In genomic region chr9:107624951-107625350, GRCm38 (mm10) we compare ENCODE assay signal across 8 mouse cellular contexts. TPM values are rescaled to one million over a fixed set of nuclear protein-coding genes. Genes with fewer than 3 reads are reported as not detected.
DNase-seq lines count a peak whose midpoint lies in the region; ATAC-seq and TF ChIP-seq lines count a peak whose summit lies in the region.

No protein-coding gene starts in this region.

- DNase-seq in forebrain, embryonic 11.5 days (ENCODE audit: low spot score), result no peak
- no peak for DNase-seq in neural tube, embryonic 10.5 days (ENCODE audit: extremely low spot score, low spot score)
- no peak for DNase-seq in liver, embryonic 11.5 days (ENCODE audit: low spot score)
- no peak for DNase-seq in stomach, postnatal 0 days (ENCODE audit: low spot score)
- DNase-seq in right cerebral cortex, adult 18-20 months, result no peak
- DNase-seq in layer of hippocampus, postnatal 10 days (ENCODE audit: low spot score in 2 of 2), result no peak

- peak overlapping the region; percentile 43; the same call in 1 of the 2 replicates for H3K9ac ChIP-seq in forebrain, embryonic 12.5 days
- H3K9ac ChIP-seq in forebrain, embryonic 11.5 days (ENCODE audit: low read length), result no peak overlapping the region; the same call in 1 of the 2 replicates
- peak overlapping the region; percentile 29; the same call in 1 of the 2 replicates for H3K9ac ChIP-seq in neural tube, embryonic 12.5 days
- peak overlapping the region; percentile 32; the same call in 1 of the 2 replicates for H3K9ac ChIP-seq in liver, embryonic 11.5 days (ENCODE audit: low read depth, low read length)
- H3K9ac ChIP-seq in stomach, postnatal 0 days (ENCODE audit: low read length), result 0 out of 2 replicates have a peak overlapping the region, but pooled peaks have one; percentile 27

- peaks cover 55% of the 10 kb centered on the region for H3K36me3 ChIP-seq in forebrain, embryonic 12.5 days (replicated peaks)
- peaks cover 2% of the 10 kb centered on the region; the same call in 1 of the 2 replicates for H3K36me3 ChIP-seq in forebrain, embryonic 11.5 days (ENCODE audit: control insufficient read depth, insufficient read depth, low read length)
- peaks cover 41% of the 10 kb centered on the region for H3K36me3 ChIP-seq in neural tube, embryonic 12.5 days
- peaks cover 9% of the 10 kb centered on the region; the same call in 1 of the 2 replicates for H3K36me3 ChIP-seq in liver, embryonic 11.5 days (ENCODE audit: control insufficient read depth, insufficient read depth, low read length)
- peaks cover 6% of the 10 kb centered on the region; the same call in 1 of the 2 replicates for H3K36me3 ChIP-seq in stomach, postnatal 0 days (ENCODE audit: control insufficient read depth, insufficient read depth, low read length)

- TF ChIP-seq CTCF in stomach, postnatal 0 days (IDR thresholded peaks at IDR 0.05; ENCODE audit: low read depth), result no peak

- 72% methylated on average over 3 of the region's 3 CpGs for WGBS in forebrain, embryonic 12.5 days
- WGBS in forebrain, embryonic 11.5 days, result 86% methylated on average over 3 of the region's 3 CpGs
- 77% methylated on average over 3 of the region's 3 CpGs for WGBS in neural tube, embryonic 12.5 days
- 77% methylated on average over 3 of the region's 3 CpGs for WGBS in liver, embryonic 11.5 days
- 88% methylated on average over 3 of the region's 3 CpGs for WGBS in stomach, postnatal 0 days

- ATAC-seq in forebrain, embryonic 12.5 days (ENCODE audit: low FRiP score), result no peak
- ATAC-seq in forebrain, embryonic 11.5 days (replicated peaks; ENCODE audit: low FRiP score), result no peak
- ATAC-seq in neural tube, embryonic 12.5 days (ENCODE audit: low FRiP score, low read depth), result no peak
- ATAC-seq in liver, embryonic 11.5 days (replicated peaks; ENCODE audit: low FRiP score), result no peak
- ATAC-seq in stomach, postnatal 0 days (ENCODE audit: low FRiP score, low TSS enrichment), result no peak

- TF ChIP-seq EP300 in stomach, postnatal 0 days (optimal IDR thresholded peaks at IDR 0.05), result no peak

- peak overlapping the region; percentile 68 for H3K27ac ChIP-seq in forebrain, embryonic 12.5 days
- no peak overlapping the region for H3K27ac ChIP-seq in forebrain, embryonic 11.5 days (ENCODE audit: low read depth, low read length)
- no peak overlapping the region for H3K27ac ChIP-seq in neural tube, embryonic 12.5 days
- peak overlapping the region; percentile 19; the same call in 1 of the 2 replicates for H3K27ac ChIP-seq in liver, embryonic 11.5 days (ENCODE audit: low read depth, low read length)
- H3K27ac ChIP-seq in stomach, postnatal 0 days (replicated peaks), result peak overlapping the region; percentile 73

- no peaks in the 10 kb centered on the region for H3K27me3 ChIP-seq in forebrain, embryonic 12.5 days
- no peaks in the 10 kb centered on the region for H3K27me3 ChIP-seq in forebrain, embryonic 11.5 days (ENCODE audit: control insufficient read depth, insufficient read depth, low read length)
- H3K27me3 ChIP-seq in neural tube, embryonic 12.5 days (replicated peaks), result no peaks in the 10 kb centered on the region
- H3K27me3 ChIP-seq in liver, embryonic 11.5 days (replicated peaks; ENCODE audit: control insufficient read depth, insufficient read depth, low read length), result no peaks in the 10 kb centered on the region
- no peaks in the 10 kb centered on the region for H3K27me3 ChIP-seq in stomach, postnatal 0 days (ENCODE audit: control insufficient read depth, insufficient read depth, low read length)

- peaks cover 57% of the 10 kb centered on the region for H3K4me1 ChIP-seq in forebrain, embryonic 12.5 days
- H3K4me1 ChIP-seq in forebrain, embryonic 11.5 days (replicated peaks; ENCODE audit: control insufficient read depth, insufficient read depth, low read length), result peaks cover 47% of the 10 kb centered on the region
- peaks cover 55% of the 10 kb centered on the region for H3K4me1 ChIP-seq in neural tube, embryonic 12.5 days
- H3K4me1 ChIP-seq in liver, embryonic 11.5 days (replicated peaks; ENCODE audit: control insufficient read depth, insufficient read depth, low read length), result peaks cover 49% of the 10 kb centered on the region
- H3K4me1 ChIP-seq in stomach, postnatal 0 days (replicated peaks; ENCODE audit: control insufficient read depth, insufficient read depth), result peaks cover 15% of the 10 kb centered on the region

- H3K4me2 ChIP-seq in forebrain, embryonic 12.5 days, result no peak overlapping the region
- no peak overlapping the region for H3K4me2 ChIP-seq in forebrain, embryonic 11.5 days (ENCODE audit: low read depth, low read length, severe bottlenecking)
- H3K4me2 ChIP-seq in neural tube, embryonic 12.5 days (replicated peaks), result no peak overlapping the region
- peak overlapping the region; percentile 12 for H3K4me2 ChIP-seq in liver, embryonic 11.5 days
- no peak overlapping the region for H3K4me2 ChIP-seq in stomach, postnatal 0 days (replicated peaks; ENCODE audit: low read depth)

- no peak overlapping the region for H3K4me3 ChIP-seq in forebrain, embryonic 12.5 days (replicated peaks)
- no peak overlapping the region for H3K4me3 ChIP-seq in forebrain, embryonic 11.5 days (ENCODE audit: low read depth, low read length)
- H3K4me3 ChIP-seq in neural tube, embryonic 12.5 days, result no peak overlapping the region
- no peak overlapping the region for H3K4me3 ChIP-seq in liver, embryonic 11.5 days (ENCODE audit: low read depth, low read length)
- H3K4me3 ChIP-seq in stomach, postnatal 0 days (ENCODE audit: low read depth, low read length), result no peak overlapping the region

- H3K9me3 ChIP-seq in forebrain, embryonic 12.5 days, result no peaks in the 10 kb centered on the region
- no peaks in the 10 kb centered on the region for H3K9me3 ChIP-seq in forebrain, embryonic 11.5 days (ENCODE audit: control insufficient read depth, low read length)
- H3K9me3 ChIP-seq in neural tube, embryonic 12.5 days, result no peaks in the 10 kb centered on the region
- H3K9me3 ChIP-seq in liver, embryonic 11.5 days (ENCODE audit: control insufficient read depth, low read length), result no peaks in the 10 kb centered on the region
- H3K9me3 ChIP-seq in stomach, postnatal 0 days (ENCODE audit: control insufficient read depth, low read length), result no peaks in the 10 kb centered on the region

RNA-seq across cellular contexts. Expression of gene Gnai2, which starts 10.2 kb away (rescaled TPM):
- 570 and 587 TPM in 2 replicates for polyA plus RNA-seq in forebrain, embryonic 12.5 days (2016; fragmentation: Nextera tagmentation; extraction: Ambion mirVana)
- polyA plus RNA-seq in forebrain, embryonic 11.5 days (2014; fragmentation: Nextera tagmentation; extraction: Ambion mirVana), result 527 and 580 TPM in 2 replicates
- polyA plus RNA-seq in neural tube, embryonic 12.5 days (2016; fragmentation: Nextera tagmentation; extraction: Ambion mirVana), result 465 and 488 TPM in 2 replicates
- polyA plus RNA-seq in liver, embryonic 11.5 days (2014; fragmentation: Nextera tagmentation; extraction: Ambion mirVana), result 217 and 233 TPM in 2 replicates
- polyA plus RNA-seq in stomach, postnatal 0 days (2015; fragmentation: Nextera tagmentation; extraction: Ambion mirVana), result 189 and 195 TPM in 2 replicates
- 100 to 1,000 TPM; 254 to 263 TPM for total RNA-seq in layer of hippocampus, postnatal 10 days (2021)

RNA-seq across cellular contexts. Expression of gene Sema3b, which starts 15.9 kb away (rescaled TPM):
- polyA plus RNA-seq in forebrain, embryonic 12.5 days (2016; fragmentation: Nextera tagmentation; extraction: Ambion mirVana), result 1.7 and 2.6 TPM in 2 replicates
- polyA plus RNA-seq in forebrain, embryonic 11.5 days (2014; fragmentation: Nextera tagmentation; extraction: Ambion mirVana), result 1.7 TPM in 2 replicates
- polyA plus RNA-seq in neural tube, embryonic 12.5 days (2016; fragmentation: Nextera tagmentation; extraction: Ambion mirVana), result 4.7 and 4.8 TPM in 2 replicates
- polyA plus RNA-seq in liver, embryonic 11.5 days (2014; fragmentation: Nextera tagmentation; extraction: Ambion mirVana), result 0.63 and 0.79 TPM in 2 replicates
- 16.3 and 19.1 TPM in 2 replicates for polyA plus RNA-seq in stomach, postnatal 0 days (2015; fragmentation: Nextera tagmentation; extraction: Ambion mirVana)
- 1 to 10 TPM; 3.5 to 3.7 TPM for total RNA-seq in layer of hippocampus, postnatal 10 days (2021)

RNA-seq across cellular contexts. Expression of gene Ifrd2, which starts 37.5 kb away (rescaled TPM):
- 22.1 and 26.3 TPM in 2 replicates for polyA plus RNA-seq in forebrain, embryonic 12.5 days (2016; fragmentation: Nextera tagmentation; extraction: Ambion mirVana)
- polyA plus RNA-seq in forebrain, embryonic 11.5 days (2014; fragmentation: Nextera tagmentation; extraction: Ambion mirVana), result 35.0 and 37.2 TPM in 2 replicates
- polyA plus RNA-seq in neural tube, embryonic 12.5 days (2016; fragmentation: Nextera tagmentation; extraction: Ambion mirVana), result 20.6 and 23.3 TPM in 2 replicates
- polyA plus RNA-seq in liver, embryonic 11.5 days (2014; fragmentation: Nextera tagmentation; extraction: Ambion mirVana), result 219 and 230 TPM in 2 replicates
- polyA plus RNA-seq in stomach, postnatal 0 days (2015; fragmentation: Nextera tagmentation; extraction: Ambion mirVana), result 35.5 and 42.7 TPM in 2 replicates
- 10 to 100 TPM; 13.2 to 14.1 TPM for total RNA-seq in layer of hippocampus, postnatal 10 days (2021)

RNA-seq across cellular contexts. Expression of gene Hyal3, which starts 44.3 kb away (rescaled TPM):
- 0.80 and 1.2 TPM in 2 replicates for polyA plus RNA-seq in forebrain, embryonic 12.5 days (2016; fragmentation: Nextera tagmentation; extraction: Ambion mirVana)
- polyA plus RNA-seq in forebrain, embryonic 11.5 days (2014; fragmentation: Nextera tagmentation; extraction: Ambion mirVana), result 0.39 TPM in 1 of 2 replicates, not detected in the other
- polyA plus RNA-seq in neural tube, embryonic 12.5 days (2016; fragmentation: Nextera tagmentation; extraction: Ambion mirVana), result 0.84 and 1.5 TPM in 2 replicates
- polyA plus RNA-seq in liver, embryonic 11.5 days (2014; fragmentation: Nextera tagmentation; extraction: Ambion mirVana), result 1.0 and 1.5 TPM in 2 replicates
- 1.3 and 1.4 TPM in 2 replicates for polyA plus RNA-seq in stomach, postnatal 0 days (2015; fragmentation: Nextera tagmentation; extraction: Ambion mirVana)
- total RNA-seq in layer of hippocampus, postnatal 10 days (2021), result 1 to 10 TPM; 1.2 to 1.7 TPM

RNA-seq across cellular contexts. Expression of gene Slc38a3, which starts 44.4 kb away (rescaled TPM):
- polyA plus RNA-seq in forebrain, embryonic 12.5 days (2016; fragmentation: Nextera tagmentation; extraction: Ambion mirVana), result 8.5 and 10.6 TPM in 2 replicates
- polyA plus RNA-seq in forebrain, embryonic 11.5 days (2014; fragmentation: Nextera tagmentation; extraction: Ambion mirVana), result 6.7 TPM in 2 replicates
- 12.8 and 14.1 TPM in 2 replicates for polyA plus RNA-seq in neural tube, embryonic 12.5 days (2016; fragmentation: Nextera tagmentation; extraction: Ambion mirVana)
- 3.9 and 4.0 TPM in 2 replicates for polyA plus RNA-seq in liver, embryonic 11.5 days (2014; fragmentation: Nextera tagmentation; extraction: Ambion mirVana)
- 0.95 and 1.1 TPM in 2 replicates for polyA plus RNA-seq in stomach, postnatal 0 days (2015; fragmentation: Nextera tagmentation; extraction: Ambion mirVana)
- total RNA-seq in layer of hippocampus, postnatal 10 days (2021), result 100 to 1,000 TPM in 1 of 2 experiments, 10 to 100 TPM in 1; 96.5 to 109 TPM

Comparison
In these comparisons a context has a peak if more than half of its experiments do, and no peak if none do; other contexts are left out.
1. H3K27ac ChIP-seq: peak in forebrain, embryonic 12.5 days (single experiment), liver, embryonic 11.5 days (single experiment) and stomach, postnatal 0 days (single experiment); none in forebrain, embryonic 11.5 days (single experiment) and neural tube, embryonic 12.5 days (single experiment).